Mouse (Mus musculus) stomach, embryonic 16.5 days (tissue): Measurements from ENCODE around the gene Psmd4. TPM values are rescaled to one million over a fixed set of nuclear protein-coding genes. Genes with fewer than 3 reads are reported as not detected.
A peak's percentile ranks its signal among the peaks of the same experiment; 100 is the strongest.
"Not testable (repeated sequence)": the region's sequence is repeated elsewhere in the genome, so short reads cannot be mapped to it uniquely, and the experiment has no call there.

Source experiments
- ATAC-seq: fragments of 200-750 bp; cut with Nextera tagmentation; 2 replicates; pipeline ENCODE4 v1.8.0; 2017; ENCODE audit warnings: moderate number of reproducible peaks, moderate TSS enrichment; ENCODE audit not compliant: insufficient read depth, low FRiP score
- H3K27ac ChIP-seq: fragments of 300-500 bp; sonication (generic); 2 replicates; pipeline ENCODE4 v1.5.1; 2014; ENCODE audit warnings: low read length
- H3K27me3 ChIP-seq: fragments of 300-500 bp; sonication (generic); 2 replicates; pipeline ENCODE4 v1.6.1; 2014; ENCODE audit warnings: low read length, control low read depth, mixed read lengths; ENCODE audit not compliant: control insufficient read depth, insufficient read depth
- H3K36me3 ChIP-seq: fragments of 300-500 bp; sonication (generic); 2 replicates; pipeline ENCODE4 v1.6.1; 2014; ENCODE audit warnings: low read length; ENCODE audit not compliant: control insufficient read depth, insufficient read depth
- H3K4me1 ChIP-seq: fragments of 300-500 bp; sonication (generic); 2 replicates; pipeline ENCODE4 v1.6.1; 2014; ENCODE audit warnings: low read length, control low read depth, mixed read lengths; ENCODE audit not compliant: control insufficient read depth, insufficient read depth
- H3K4me2 ChIP-seq: fragments of 300-500 bp; sonication (generic); 2 replicates; pipeline ENCODE4 v1.6.1; 2014; ENCODE audit warnings: low read depth, low read length, mixed read lengths
- H3K4me3 ChIP-seq: fragments of 300-500 bp; sonication (generic); replicated peaks from 2 replicates; pipeline ENCODE4 v1.5.1; 2014; ENCODE audit warnings: mild to moderate bottlenecking, low read length
- H3K9ac ChIP-seq: fragments of 300-500 bp; sonication (generic); 2 replicates; pipeline ENCODE4 v1.6.1; 2014; ENCODE audit warnings: low read length
- H3K9me3 ChIP-seq: fragments of 300-500 bp; sonication (generic); replicated peaks from 2 replicates; pipeline ENCODE4 v1.6.1; 2016; ENCODE audit warnings: low read length, control low read depth; ENCODE audit not compliant: control insufficient read depth
- WGBS: fragments of 180-500 bp; shearing (Covaris S2); extraction: QIAGEN DNeasy Blood & Tissue Kit; methylation state at CpG from one replicate; pipeline ENCODE4 v1.1.7; 2014; 5-methylcytosine and 5-hydroxymethylcytosine counted together
- polyA plus RNA-seq: library from polyadenylated mRNA; unstranded; fragments of >200 nt; fragmentation: Nextera tagmentation; extraction: Ambion mirVana; gene quantifications from 2 replicates; pipeline ENCODE4 v1.2.1, GENCODE M21; 2015

Gene Psmd4
- polyA plus RNA-seq, 1 experiment from 2014 or later, result 218 TPM

DNA sequence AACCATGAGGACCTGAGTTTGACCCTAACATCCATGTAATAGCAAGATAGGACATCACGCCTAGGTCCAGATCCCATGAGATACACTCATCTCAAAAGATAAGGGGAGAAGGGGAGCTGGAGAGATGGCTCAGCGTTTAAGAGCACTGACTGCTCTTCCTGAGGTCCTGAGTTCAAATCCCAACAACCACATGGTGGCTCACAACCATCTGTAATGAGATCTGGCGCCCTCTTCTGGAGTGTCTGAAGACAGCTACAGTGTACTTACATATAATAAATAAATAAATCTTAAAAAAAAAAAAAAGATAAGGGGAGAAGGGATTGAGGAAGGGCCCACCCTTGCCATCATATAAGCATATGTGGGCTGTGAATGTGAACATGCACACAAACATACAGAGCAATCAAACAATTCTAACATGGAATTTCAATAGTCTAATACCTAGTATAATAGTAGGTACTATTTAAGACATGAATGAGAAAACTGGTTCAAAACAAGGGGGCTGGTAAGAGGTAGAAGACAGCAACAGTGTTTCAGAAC is 13.1 kb downstream of the Psmd4 start:
- Histone ChIP-seq H3K4me1 (peaks cover 17% of the 10 kb centered on the region), H3K27ac (peak overlapping the region; percentile 35)
- H3K4me3 ChIP-seq, H3K27me3 ChIP-seq, H3K4me2 ChIP-seq, H3K9ac ChIP-seq, H3K9me3 ChIP-seq, H3K36me3 ChIP-seq, ATAC-seq: not testable (repeated sequence)
- WGBS, result 69% methylated on average over 3 of the region's 3 CpGs

DNA sequence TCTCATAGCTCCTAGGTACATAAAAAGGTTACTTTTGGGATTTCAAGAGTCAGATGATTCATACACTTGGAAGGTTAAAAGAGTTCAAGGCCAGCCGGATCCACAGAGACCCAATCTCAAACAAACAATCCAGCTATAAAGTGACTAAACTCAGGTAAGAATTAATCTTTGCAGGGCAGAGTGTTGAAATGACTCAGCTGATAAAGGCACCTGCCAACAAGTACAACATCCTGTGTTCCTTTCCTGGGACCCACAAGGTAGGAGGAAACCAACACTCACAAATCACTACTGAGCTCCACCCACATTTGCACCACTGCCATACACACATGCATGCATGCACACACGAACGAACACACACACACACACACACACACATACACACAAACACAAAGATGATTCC is 13.8 kb downstream of the Psmd4 start:
- H3K4me3 ChIP-seq, result no peak overlapping the region
- peak; percentile 67 for ATAC-seq
- peaks cover 20% of the 10 kb centered on the region for H3K4me1 ChIP-seq
- 58% methylated on average over 3 of the region's 3 CpGs for WGBS
- no peaks in the 10 kb centered on the region for H3K9me3 ChIP-seq
- H3K36me3 ChIP-seq, result 0 out of 2 replicates have a peak, but pooled peaks cover 5% of the 10 kb centered on the region
- peak overlapping the region; percentile 35 for H3K27ac ChIP-seq
- H3K4me2 ChIP-seq, result no peak overlapping the region
- no peaks in the 10 kb centered on the region for H3K27me3 ChIP-seq
- H3K9ac ChIP-seq, result no peak overlapping the region

DNA sequence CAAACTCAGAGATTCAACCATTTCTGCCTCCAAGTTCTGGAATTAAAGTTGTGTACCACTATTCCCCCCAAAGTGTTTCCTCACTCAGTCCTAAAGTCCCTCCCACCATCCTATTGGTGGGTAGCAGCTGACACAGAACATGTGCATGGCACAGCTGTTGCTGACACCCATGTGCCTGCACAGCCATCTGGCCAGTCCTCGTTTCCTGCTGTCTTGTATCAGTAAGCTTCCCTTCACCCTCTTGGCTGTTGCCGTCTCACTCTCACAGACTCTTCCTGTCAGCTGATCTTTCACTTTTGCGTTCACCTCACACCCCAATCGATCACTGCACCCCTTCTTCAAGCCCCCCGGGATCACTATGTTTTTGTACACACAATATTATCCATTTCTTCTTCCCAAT is 14.7 kb downstream of the Psmd4 start:
- Histone ChIP-seq H3K4me3 (no peak overlapping the region), H3K27me3 (no peaks in the 10 kb centered on the region), H3K36me3 (0 out of 2 replicates have a peak, but pooled peaks cover 5% of the 10 kb centered on the region), H3K9ac (no peak overlapping the region), H3K4me1 (peaks cover 20% of the 10 kb centered on the region), H3K4me2 (no peak overlapping the region), H3K9me3 (no peaks in the 10 kb centered on the region), H3K27ac (peak overlapping the region; percentile 46; the same call in 1 of the 2 replicates)
- 33% methylated on average over 5 of the region's 5 CpGs for WGBS
- ATAC-seq, result no peak

DNA sequence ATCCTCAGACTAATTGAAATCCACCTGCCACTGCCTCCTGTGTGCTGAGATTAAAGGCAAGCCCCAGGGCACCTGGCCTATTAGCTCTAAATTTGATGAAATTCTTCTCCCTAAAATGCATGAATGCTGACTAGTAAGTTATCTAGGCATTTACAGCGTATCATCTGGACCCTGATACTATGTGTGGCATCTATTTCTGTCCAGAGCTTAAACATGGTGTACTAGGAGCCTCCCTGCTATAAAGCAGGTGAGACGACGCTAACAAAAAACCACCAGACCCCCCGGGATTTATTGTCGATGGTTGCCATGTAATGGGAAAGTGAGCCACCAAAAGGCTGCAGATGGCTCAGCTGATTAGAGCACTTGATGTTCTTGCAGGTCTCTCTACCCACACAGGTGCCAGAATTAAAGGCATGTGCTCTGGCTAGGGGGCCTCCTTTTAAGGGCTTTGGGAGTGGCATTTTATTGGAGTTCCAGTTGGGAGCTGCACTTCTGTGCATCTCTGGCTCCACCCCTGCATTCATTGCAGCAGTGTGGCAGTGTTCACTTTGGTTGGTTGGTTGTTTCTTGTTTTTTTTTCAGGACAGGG is 15.3 kb downstream of the Psmd4 start:
- WGBS, result 66% methylated on average over 5 of the region's 5 CpGs
- H3K4me2 ChIP-seq, result no peak overlapping the region

DNA sequence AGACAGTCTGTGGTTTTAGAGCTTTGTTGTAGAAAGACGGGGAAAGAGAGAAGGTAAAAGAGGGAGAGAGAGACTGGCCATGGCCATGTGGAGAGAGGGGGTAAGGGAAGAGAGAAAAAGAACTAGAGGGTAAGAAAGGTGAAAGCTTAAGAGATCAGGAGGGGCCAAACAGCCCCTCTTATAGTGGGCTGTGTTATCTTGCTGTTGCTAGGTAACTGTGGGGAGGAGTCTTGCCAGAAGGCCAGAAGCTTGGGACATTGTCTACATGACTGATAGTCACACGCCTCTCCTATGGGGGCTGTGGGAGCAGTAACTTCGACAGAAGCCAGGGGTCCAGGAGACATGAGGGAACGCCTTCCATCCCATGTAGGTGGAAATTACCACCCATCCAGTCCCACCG is 17.2 kb downstream of the Psmd4 start:
- Histone ChIP-seq H3K27ac (no peak overlapping the region), H3K4me1 (peaks cover 20% of the 10 kb centered on the region), H3K9ac (no peak overlapping the region), H3K4me2 (peak overlapping the region; percentile 29; the same call in 1 of the 2 replicates), H3K27me3 (no peaks in the 10 kb centered on the region), H3K9me3 (no peaks in the 10 kb centered on the region), H3K4me3 (no peak overlapping the region), H3K36me3 (no peaks in the 10 kb centered on the region)
- 29% methylated on average over 5 of the region's 5 CpGs for WGBS
- no peak for ATAC-seq

More for the DNA sequence above, 15.3 kb downstream of the Psmd4 start:
- ATAC-seq, result no peak
- H3K4me3 ChIP-seq, result no peak overlapping the region
- 0 out of 2 replicates have a peak, but pooled peaks cover 5% of the 10 kb centered on the region for H3K36me3 ChIP-seq
- H3K4me1 ChIP-seq, result peaks cover 20% of the 10 kb centered on the region
- no peak overlapping the region; the same call in 1 of the 2 replicates for H3K27ac ChIP-seq
- H3K27me3 ChIP-seq, result no peaks in the 10 kb centered on the region
- H3K9me3 ChIP-seq, result no peaks in the 10 kb centered on the region
- no peak overlapping the region for H3K9ac ChIP-seq

DNA sequence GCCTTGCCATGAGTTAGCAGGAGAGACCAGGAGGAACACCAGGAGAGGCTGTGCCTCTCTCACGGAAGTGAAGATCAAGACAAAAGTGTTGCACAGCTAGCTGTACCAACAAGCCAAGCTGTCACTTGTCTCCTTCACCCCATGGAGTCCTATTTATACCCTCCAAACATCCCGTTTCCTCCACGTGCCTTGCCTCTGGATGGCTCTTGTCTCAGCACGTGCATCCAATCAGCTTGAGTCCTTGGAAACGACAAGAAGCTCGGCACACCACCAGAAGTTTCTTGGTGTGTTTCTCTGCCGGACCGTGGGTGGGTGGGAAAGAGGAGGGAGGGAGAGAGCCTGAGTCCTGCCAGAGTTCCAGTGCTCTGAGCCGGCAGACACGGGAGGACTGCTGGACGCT is 17.9 kb downstream of the Psmd4 start:
- H3K9ac ChIP-seq, result peak overlapping the region; percentile 42
- no peaks in the 10 kb centered on the region for H3K36me3 ChIP-seq
- no peak for ATAC-seq
- no peak overlapping the region for H3K27ac ChIP-seq
- H3K9me3 ChIP-seq, result no peaks in the 10 kb centered on the region
- peak overlapping the region; percentile 29; the same call in 1 of the 2 replicates for H3K4me2 ChIP-seq
- WGBS, result 23% methylated on average over 11 of the region's 11 CpGs
- no peaks in the 10 kb centered on the region for H3K27me3 ChIP-seq
- H3K4me3 ChIP-seq, result no peak overlapping the region
- peaks cover 20% of the 10 kb centered on the region for H3K4me1 ChIP-seq

DNA sequence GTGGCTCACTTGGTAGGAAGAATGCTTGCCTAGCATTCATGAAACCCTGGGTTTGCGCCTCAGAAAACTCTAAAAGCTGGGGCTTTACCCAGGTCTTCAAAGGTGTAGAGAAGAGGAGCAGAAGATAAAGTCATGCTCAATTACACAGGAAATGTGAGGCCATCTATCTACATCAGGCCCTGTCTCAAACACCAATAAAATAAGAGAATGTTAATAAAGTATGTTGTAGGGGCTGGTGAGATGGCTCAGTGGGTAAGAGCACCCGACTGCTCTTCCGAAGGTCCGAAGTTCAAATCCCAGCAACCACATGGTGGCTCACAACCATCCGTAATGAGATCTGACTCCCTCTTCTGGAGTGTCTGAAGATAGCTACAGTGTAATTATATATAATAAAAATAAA is 21.5 kb downstream of the Psmd4 start:
- WGBS, result 93% methylated on average over 5 of the region's 5 CpGs
- H3K27me3 ChIP-seq, H3K9ac ChIP-seq, H3K9me3 ChIP-seq, H3K27ac ChIP-seq, H3K4me3 ChIP-seq, H3K4me2 ChIP-seq, ATAC-seq, H3K36me3 ChIP-seq: not testable (repeated sequence)
- H3K4me1 ChIP-seq, result peaks cover 17% of the 10 kb centered on the region

DNA sequence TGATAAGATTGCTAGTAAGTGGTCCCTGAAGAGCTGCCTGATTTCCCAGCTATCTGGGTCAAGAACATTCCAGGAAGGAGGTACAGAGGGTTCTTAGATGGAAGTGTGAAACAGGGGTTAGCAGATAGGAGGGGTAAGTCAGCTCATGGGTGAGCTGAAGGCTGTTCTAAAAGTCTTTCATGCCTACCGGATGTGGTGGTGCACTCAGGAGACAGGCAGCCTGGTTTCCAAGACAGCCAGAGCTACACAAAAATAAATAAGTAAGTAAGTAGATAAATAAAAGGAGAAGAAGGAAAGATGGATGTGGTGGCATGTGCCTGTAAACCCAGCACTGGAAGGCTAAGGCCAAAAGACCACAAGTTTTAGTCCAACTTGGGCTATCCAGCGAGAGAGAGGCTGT is 23.7 kb downstream of the Psmd4 start:
- no peak for ATAC-seq
- H3K27ac ChIP-seq, result no peak overlapping the region
- H3K4me2 ChIP-seq, result no peak overlapping the region
- H3K9me3 ChIP-seq, result no peaks in the 10 kb centered on the region
- peaks cover 13% of the 10 kb centered on the region; the same call in 1 of the 2 replicates for H3K4me1 ChIP-seq
- H3K9ac ChIP-seq, result no peak overlapping the region
- WGBS, result 78% methylated on average over 2 of the region's 2 CpGs
- H3K27me3 ChIP-seq, result no peaks in the 10 kb centered on the region
- no peaks in the 10 kb centered on the region for H3K36me3 ChIP-seq
- no peak overlapping the region for H3K4me3 ChIP-seq

DNA sequence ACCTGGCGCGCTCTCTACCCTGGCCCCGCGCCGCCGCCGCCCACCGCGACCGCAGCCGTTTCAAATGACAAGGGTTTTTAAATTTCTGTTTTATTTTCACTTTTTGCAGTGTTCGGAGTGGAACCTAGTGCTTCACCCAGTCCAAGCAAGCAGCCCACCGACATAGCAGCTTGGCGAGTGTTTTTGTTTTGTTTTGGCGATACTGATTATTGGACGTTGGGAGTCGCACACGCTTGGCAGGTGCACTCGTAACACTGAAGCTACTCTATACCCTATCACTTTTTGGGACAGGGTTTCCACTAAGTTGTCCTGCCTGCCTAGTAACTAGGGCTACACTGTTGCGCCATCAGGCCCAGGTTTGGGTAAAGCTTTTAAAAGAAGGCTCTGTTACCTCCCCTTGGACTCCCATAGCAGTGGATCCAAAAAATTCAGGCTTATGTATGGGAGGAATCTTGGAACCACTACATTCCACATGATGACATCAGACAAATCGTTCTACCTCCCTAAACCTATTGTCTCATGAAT is 25.8 kb downstream of the Psmd4 start:
- Histone ChIP-seq H3K27me3 (no peaks in the 10 kb centered on the region), H3K9ac (peak overlapping the region; percentile 84), H3K4me2 (peak overlapping the region; percentile 58), H3K9me3 (no peaks in the 10 kb centered on the region), H3K4me1 (peaks cover 23% of the 10 kb centered on the region; the same call in 1 of the 2 replicates), H3K36me3 (no peaks in the 10 kb centered on the region), H3K27ac (peak overlapping the region; percentile 99), H3K4me3 (peak overlapping the region; percentile 81)
- ATAC-seq, result no peak
- 3% methylated on average over 21 of the region's 21 CpGs for WGBS
